Mouse (Mus musculus) NIH3T3 (cell line): ENCODE results near the gene Arl6ip1.
"Not testable (repeated sequence)": the region's sequence is repeated elsewhere in the genome, so short reads cannot be mapped to it uniquely, and the experiment has no call there.

Experiments used
- DNase-seq: peaks from one replicate; pipeline ENCODE4 v3.0.0-alpha.2; 2012; ENCODE audit warnings: low read depth

The Arl6ip1 gene

DNA sequence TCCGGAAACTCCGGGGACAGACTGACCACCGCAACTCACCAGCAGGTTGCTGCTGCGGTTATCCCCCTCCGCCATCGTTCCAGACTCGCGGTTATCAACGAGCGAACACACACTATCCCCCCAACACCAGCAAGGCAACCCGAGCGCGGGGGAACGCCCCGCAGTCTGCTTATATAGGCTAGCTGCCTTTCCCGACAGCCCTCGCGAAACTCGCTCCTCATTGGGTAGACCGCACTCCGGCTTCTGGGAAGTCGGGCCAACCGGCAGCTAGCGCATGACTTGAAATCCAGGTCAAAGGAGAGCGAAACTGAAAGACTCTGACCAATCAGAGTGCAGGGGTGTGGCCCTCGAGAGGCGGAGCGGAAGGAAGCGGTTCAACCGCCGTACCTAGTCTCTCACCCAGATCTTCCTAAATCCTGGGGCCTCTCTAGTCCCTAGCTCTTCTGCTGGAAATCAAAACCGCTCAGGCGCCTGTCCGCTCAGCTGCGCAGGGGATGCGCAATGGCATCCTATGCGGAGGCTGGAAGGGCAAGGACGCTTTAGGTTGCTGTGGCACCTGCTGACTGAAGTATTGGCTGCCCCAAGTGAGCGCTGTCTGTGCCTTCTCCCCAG is at the start of gene Arl6ip1:
Arl6ip1 (minus strand) TSS at position 233 of the 612 bp plus-strand sequence.
- peak; percentile 74 for DNase-seq

DNA sequence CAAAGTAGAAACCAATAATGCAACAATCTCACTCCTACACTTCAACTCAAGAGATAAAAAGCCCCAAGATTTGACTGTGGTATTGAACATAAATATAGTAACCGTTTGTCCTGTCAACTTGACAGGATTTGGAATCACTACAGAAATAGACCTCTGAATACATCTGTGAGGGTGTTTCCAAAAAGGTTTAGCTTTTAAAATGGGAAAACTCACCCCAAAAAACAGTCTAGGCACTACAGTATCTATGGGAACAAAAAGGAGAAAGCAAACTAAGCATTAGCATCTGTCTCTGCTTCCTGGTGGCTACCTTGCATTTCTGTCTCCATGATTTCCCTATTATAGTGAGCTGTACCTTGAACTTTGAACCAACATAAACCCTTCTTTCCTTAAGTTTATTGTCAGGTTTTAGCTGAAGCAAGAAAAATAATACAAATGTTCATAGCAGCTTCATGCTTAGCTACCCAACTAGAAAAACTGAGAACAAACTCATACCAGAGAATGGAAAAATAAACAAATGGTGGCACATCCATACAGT is 46.4 kb upstream of the Arl6ip1 start:
- no peak for DNase-seq

DNA sequence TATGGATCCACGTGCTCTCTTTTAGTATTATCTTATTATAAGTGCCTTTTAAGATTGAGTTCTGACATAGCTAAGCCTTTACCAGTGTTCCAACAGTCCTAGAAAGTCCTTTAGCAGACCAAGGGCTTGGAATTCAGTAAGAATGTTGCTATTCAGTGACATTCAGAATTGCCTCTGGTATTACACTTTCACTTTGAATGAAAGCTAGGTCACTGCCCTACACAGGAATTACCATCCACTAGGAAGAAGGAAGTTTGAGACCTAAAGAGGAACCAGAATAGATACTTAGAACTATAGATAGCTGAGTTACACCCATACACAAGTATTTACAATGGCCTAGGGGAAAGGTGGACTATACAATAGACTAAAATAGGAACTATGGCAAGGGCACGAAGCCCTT is 40.7 kb upstream of the Arl6ip1 start:
- not testable (repeated sequence) for DNase-seq

DNA sequence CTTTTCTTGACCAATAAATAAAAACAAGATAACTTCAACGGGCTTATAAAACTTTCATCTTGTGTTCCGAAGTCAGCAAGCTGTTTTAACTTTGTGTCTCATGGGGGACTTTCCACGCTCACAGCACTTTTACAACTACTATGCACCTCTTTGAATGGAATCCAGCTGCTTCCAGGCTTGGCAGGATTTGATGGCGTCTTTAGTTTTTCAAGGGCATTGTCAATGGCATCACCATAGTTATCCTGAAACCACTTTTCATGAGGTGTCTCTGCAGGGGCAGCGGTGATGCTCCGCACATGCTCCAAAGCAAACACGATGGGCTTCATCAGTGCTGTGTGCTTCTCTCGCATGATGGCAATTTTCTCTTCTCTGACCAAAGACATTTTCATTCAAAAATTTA is 33.5 kb upstream of the Arl6ip1 start:
- DNase-seq: no peak

DNA sequence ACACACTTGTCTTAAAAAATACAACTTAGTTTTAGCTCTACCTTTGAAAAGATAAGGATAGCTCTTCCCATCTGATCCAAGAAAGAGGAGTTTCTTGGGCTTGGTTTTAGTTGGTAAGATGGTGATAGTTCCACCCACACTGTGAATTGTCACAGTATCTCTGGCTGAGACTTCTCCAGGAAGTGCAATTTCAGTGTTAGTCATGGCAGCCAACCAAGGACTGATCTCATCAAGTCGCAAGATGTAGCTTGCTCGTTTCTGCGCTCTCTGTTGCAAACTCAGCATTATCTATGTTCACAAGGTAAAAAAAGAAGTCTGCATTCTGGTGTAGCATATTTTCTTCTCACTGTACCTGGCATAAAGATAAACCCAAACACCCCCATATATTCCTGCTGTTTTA is 30.7 kb upstream of the Arl6ip1 start:
- no peak for DNase-seq

DNA sequence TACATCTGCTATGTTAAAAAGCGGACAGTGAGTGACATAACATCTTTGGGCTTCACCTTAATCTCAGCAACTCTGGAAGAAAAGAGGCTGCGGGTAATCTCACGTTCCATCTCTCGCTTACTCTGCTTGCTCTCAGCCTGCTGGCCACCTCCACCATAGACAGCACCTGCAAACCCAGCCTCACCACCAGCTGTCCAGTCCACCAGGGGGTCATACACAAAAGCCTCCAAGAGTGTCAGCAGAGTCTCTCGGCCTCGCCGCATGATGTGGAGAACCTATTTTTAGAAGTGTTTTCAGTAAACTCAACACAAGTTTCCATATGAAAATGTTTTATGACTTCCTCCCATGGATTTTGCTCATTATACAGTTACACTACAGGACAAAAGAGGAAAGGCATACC is 27.0 kb upstream of the Arl6ip1 start:
- DNase-seq: no peak

DNA sequence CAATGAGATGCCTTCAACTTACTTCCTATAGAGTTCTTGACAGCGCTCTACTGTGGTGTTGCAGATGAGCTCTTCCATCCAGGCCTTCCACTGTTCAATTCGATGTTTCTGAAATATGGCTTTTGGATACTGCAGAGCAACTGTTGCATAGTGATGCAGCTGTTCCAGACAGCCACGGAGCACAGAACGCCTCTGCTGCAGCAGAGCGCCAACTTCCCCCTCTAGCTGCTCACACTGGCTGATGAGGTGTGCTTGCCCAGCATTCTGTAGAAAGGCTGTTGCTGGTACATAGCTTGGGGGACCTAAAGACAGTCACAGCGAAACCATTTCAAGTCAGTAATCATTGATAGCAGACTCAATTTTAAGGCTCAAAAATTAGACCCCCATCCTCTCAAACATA is 24.7 kb upstream of the Arl6ip1 start:
- DNase-seq: no peak

DNA sequence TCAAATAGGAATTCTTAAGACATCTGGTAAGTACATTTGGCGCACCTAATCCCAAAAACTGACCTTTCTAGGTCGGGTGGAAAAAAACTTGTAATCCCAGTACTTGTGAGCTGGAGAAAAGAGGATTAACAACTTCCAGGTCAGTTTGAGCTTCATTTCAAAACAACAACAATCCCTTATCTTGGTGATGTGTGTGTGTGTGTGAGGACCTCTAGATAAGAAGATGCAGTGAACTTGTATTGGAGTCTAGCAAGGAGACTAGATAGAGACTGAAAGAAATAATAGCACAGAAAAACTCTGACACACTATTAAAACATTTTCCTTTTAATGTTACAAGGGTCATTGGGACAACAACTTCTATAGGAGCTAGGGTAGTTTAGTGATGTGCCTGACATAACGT is 14.1 kb upstream of the Arl6ip1 start:
- DNase-seq: no peak

DNA sequence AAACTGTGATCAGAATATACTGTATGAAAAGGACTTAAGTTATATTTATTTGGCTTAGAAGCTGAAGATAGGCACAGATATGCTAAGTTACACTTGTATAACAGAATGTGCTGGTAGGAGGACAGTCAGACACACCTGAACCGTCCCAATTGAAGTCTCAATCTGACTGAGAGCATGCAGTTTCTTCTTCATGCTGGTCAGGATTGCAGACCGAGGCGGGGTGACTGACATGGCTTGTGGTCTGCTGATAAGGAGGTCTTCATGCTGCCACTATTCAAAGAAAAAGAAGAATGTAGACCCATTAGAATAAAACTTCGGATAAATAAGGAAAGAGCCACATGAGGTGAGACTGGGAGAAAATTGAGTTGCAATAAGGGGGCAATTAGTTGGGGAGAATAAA is 13.7 kb upstream of the Arl6ip1 start:
- no peak for DNase-seq

DNA sequence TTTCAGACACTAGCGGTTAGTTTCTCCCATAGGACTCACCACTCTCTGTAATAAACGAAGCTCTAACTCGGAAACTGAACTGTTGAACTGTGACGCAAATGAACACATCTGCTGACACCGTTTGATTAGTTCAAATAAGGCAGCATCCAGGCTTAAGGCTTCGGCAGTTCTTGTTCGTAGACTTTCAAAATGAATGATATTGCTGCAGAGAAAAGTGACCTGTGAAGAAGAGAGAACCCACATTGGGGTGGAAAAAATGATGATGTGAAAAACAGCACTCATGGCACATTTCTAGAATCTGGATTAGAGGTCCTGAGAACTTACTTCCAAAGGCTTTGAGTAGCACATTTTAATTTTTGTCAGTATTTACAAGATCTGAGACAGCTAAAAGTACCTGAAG is 11.8 kb upstream of the Arl6ip1 start:
- no peak for DNase-seq

DNA sequence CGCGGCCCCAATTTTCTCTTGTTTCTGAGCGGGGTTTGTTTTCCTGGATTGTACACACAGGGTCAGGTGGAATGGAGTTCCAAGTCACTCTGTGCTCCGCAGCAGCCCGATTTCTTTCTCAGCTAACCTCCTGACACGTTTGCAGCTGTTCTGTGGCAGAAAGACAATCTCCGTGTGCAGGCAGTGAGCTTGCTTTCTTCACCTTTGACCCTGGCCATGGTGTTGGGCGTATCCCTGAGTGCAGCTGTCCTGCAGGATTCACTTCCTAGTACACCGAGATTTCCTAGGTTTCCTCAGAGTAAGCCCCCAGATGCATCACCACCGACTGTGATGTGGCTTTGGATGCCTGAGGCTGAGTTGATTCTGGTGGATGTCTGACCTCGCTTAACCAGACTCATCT is 5.7 kb upstream of the Arl6ip1 start:
- no peak for DNase-seq

DNA sequence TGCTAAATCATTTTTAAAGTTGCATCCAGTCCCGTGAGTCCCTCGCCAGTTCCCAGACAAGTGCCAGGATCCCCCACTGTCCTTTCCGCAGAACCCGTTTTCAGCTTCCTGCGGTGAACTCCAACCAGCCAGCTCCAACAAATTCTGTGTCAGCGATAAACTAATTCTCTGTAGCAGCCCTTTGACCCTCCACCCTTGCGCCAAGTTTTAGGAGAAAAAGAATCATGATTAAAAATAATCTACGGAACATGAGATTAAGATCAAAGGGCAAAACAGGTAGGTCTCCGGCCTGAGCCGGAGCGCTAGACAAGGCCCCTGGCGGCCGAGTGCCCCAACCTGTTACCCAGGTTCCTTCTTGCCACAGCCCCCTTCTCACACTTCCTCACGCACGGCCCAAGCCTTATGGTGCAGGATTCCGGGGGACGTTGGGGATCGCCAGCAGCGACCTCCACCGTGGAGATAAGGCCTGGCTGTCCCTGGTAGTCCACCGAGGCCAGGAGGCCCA is 485 bp downstream of the Arl6ip1 start:
- DNase-seq: no peak

DNA sequence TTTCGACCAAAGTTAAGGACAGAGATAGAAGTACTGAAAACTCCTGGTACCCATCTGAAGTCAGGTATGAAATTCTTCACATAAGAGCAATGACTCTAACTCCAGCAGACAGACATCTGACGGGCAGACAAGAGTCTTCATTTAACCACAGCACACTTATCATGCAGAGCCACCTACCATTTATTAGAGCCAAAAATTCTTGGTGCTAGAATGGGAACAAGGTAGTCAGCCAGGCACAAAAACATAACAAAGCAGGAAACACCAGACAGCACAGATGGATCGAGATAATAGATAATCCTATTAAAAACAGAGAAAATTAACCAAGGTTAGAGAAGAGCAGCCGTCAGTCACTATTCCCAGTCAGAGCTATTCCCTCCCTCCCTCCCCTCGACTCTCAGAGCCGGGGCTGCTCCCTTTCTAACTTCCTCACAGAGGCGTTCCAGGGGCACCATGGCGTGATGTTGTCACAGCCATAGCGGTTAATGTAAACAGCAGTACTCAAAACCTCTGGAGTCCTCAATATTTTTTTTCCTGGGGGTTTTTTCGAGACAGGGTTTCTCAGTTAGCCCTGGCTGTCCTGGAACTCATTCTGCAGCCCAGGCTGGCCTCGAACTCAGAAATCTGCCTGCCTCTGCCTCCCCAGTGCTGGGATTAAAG is 3.1 kb downstream of the Arl6ip1 start:
- DNase-seq: no peak

DNA sequence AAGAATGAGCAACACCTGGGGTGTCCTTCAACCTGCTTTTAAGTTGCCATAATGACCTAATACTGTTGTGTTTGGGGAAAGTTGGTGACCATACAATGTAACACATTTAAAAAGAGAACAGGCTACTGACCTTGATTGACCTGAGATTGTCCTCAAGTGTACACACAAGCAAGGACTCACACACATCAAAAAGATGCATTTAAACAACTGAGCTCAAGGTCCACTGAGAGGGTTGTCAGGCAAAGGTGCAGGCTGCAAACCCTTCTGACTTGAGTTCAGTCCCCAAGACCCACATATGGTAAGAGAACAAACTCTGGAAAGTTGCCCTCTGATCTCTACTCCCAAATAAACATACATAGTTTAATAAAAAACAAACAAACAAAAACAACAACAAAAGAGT is 3.7 kb downstream of the Arl6ip1 start:
- no peak for DNase-seq

DNA sequence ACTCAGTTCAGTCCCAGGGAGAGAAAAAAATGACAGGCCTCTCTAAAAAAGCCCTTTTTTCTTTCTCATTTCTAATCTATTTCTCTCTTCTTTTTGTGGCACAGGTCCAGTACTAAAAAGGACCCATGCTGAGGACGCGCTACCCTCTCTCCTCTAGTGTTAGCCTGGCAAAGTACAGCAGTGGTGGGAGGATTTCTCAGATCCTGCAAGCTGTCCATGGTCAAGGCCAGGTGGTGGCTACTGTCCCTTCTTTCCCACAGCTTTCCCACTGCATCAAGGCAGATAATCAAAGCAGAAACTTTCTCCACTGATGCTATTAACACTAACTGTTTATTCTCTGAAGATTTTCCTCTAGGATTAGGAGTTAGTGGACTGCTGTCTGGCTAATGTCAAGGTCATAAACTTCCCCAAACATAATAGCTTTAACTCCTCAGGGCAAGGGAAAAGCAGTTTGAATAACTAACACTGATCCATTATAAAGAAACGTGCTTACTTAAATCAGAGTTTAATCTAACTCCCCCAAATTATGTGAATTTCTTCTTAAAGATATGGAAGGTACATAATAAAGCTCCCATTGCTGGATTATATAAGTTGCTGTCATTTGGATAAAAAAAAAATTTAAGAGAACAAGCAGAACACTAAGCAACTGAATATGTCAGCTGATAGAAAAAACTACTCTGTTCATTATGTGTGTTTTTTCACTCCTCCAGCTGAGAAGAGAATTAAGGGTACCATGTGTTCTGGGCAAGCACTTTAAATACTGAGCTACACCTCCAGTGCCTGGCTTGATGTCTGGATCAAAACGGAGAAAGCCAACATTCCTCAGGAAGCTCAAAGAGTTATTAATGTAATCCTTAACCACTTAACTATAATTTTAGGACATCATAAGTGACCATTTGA is 5.7 kb downstream of the Arl6ip1 start:
- no peak for DNase-seq

DNA sequence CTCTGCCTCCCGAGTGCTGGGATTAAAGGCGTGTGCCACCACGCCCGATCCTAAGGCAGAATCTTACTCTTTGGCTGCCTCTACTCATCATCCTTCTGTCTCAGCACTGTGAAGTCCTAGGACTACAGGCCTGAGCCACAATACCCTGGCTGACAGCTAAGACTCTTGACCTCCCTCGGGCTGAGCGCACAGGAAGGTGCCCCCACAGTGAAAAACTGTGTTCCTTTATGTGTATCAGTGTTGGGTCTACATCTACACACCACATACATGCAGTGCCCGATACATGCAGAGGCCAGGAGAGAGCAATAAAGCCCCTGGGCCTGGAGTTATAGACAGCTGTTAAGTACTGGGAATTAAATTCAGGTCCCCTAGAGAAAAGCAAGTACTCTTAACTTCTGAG is 7.2 kb downstream of the Arl6ip1 start:
- DNase-seq: no peak

DNA sequence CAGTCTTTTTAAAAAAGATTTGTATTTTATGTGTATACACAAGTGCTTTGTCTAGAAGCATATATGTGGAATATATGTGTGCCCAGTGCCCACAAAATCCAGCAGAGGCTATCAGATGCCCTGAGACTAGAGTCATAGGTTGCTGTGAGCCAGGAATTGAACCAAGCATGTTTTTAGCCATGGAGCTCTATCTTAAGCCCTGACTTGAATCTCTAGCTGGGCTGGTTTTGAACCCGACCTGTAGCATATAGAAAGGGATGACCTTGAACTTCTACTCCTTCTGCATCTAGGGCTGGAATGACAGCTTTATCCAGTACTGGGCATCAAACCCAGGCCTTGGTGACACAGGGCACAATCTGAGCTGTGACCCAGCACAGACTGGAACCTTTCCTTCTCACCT is 8.8 kb downstream of the Arl6ip1 start:
- no peak for DNase-seq

DNA sequence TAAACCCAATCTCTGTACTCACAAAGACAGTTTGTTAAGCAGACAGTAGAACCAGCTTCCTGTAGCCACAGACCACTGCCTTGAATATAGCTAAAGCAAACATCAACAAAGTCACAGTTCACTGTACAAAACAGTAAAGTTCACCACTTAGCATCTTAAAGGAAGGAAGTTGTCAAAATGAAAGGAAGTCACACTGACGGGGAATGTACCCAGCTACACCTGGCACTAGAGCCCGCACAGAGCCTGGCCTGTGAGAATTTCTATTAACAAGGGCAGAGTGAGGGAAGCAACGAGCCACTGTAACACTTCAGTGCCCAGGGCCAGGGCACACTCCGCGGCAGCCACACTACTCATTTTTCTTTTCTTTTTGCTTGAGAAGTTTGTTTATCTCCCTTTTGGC is 9.5 kb downstream of the Arl6ip1 start:
- DNase-seq: no peak

DNA sequence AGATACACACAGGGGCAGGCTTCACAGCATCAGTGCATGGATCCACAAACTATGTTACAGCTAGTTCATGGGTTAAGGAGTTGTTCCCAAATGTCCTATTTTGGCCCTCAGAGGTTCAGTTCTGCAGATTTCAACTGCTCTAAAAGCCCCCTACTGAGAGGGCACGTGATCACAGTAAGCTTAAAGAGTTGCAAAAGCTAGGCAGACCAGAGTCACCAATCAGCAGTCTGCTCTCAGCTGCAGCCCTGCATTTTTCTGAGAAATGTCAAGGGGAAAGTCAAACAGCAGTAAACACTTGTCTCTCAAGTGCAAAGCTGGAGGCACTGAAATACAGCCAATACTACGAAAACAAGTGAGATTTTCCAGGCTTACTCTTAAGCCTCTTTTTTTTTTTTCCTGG is 10.3 kb downstream of the Arl6ip1 start:
- peak; percentile 59 for DNase-seq

DNA sequence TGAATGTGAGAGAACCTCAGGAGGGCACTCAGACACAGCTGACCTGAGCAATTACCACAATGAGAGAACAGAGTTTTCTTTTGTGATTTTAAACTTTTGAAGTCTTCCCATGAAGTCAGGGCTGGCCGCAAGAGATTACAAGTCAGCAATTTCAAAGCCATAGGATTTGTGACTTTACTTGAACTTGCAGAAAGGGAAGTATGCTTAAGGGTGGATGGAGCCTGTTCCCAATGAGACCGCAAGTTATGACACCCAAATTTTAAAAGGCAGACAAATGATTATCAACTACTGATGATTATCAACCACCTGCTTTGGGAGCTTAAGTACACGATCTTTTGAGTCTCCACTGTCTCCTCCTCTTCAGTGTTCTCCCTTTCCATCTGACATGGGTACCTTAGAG is 11.0 kb downstream of the Arl6ip1 start:
- no peak for DNase-seq

DNA sequence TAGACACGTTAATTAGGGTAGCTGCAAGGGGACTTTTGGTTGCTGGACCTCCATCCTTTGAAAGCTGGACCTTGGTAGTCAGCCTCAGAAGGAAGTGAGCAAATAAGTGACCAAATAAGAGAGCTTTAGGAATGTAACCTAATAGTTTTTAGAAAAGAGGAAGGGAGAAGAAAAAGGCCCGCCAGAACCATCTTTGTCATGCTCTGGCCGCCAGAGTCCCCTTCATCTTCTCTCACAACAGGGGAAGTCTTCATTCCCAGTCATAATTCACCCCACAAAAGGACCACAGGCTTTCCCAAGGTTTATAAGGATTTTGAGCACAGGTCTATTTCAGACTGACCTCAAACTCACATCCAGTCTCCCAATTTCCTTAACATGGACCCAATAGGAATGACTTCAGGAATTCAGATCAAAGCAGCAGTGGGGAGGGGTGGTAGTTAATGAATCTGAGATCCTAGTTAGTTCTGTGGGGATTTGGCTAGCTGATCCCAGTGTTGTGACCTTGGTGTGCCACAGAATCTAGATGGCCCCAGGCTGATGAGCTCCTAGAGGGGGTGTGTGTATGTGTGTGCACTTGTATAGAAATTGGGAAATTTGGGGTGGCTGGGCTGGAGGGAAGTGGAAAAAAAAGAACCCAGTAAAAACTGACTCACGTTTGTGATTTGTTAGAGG is 11.8 kb downstream of the Arl6ip1 start:
- no peak for DNase-seq
